Mouse (Mus musculus) brain, embryonic 14.5 days (tissue): ENCODE measurements around the gene Cd47. TPM values are rescaled to one million over a fixed set of nuclear protein-coding genes. Genes with fewer than 3 reads are reported as not detected.

Experiments used
- DNase-seq: peaks from one replicate; pipeline ENCODE4 v3.0.0-alpha.2; 2011; ENCODE audit warnings: low read depth
- CTCF ChIP-seq: fragments of 200-500 bp; IDR thresholded peaks from 2 replicates; pipeline ENCODE4 v1.5.1; 2012; ENCODE audit warnings: inconsistent platforms, mild to moderate bottlenecking, moderate library complexity, borderline replicate concordance; ENCODE audit not compliant: insufficient read depth, insufficient read length; ENCODE audit errors: extremely low read depth
- POLR2A ChIP-seq: fragments of 200-500 bp; IDR thresholded peaks from 2 replicates; pipeline ENCODE4 v1.6.1; 2012; ENCODE audit warnings: mild to moderate bottlenecking, inconsistent platforms, borderline replicate concordance; ENCODE audit not compliant: poor library complexity, insufficient read depth, insufficient read length, severe bottlenecking; ENCODE audit errors: extremely low read depth
- polyA plus RNA-seq: library from polyadenylated mRNA; depleted of rRNA; stranded (reverse); fragments of >200 nt; gene quantifications from 2 replicates; pipeline ENCODE4 v1.2.3, GENCODE M21; 2012

Gene Cd47
- polyA plus RNA-seq, 1 experiment: 58.5 TPM

GRCm38 (mm10) chr16:49839681-49840535 is 39.6 kb downstream of the Cd47 start:
- TF ChIP-seq POLR2A: no peak
- TF ChIP-seq CTCF: no peak
- peak; percentile 67 for DNase-seq

GRCm38 (mm10) chr16:49843723-49844122 is 43.4 kb downstream of the Cd47 start:
- no peak for TF ChIP-seq CTCF
- no peak for TF ChIP-seq POLR2A
- no peak for DNase-seq

GRCm38 (mm10) chr16:49847224-49848003 is 47.1 kb downstream of the Cd47 start:
- no peak for TF ChIP-seq CTCF
- no peak for TF ChIP-seq POLR2A
- DNase-seq: no peak

GRCm38 (mm10) chr16:49848651-49849050 is 48.3 kb downstream of the Cd47 start:
- no peak for DNase-seq
- TF ChIP-seq CTCF: no peak
- TF ChIP-seq POLR2A: no peak

- DNase-seq: no peak
- TF ChIP-seq CTCF (no peak), POLR2A (no peak)
These were observed 52.6 kb downstream of the Cd47 start for GRCm38 (mm10) chr16:49852940-49853339.

GRCm38 (mm10) chr16:49853633-49854032 is 53.3 kb downstream of the Cd47 start:
- DNase-seq: no peak
- no peak for TF ChIP-seq POLR2A
- no peak for TF ChIP-seq CTCF

GRCm38 (mm10) chr16:49854194-49854593 is 53.9 kb downstream of the Cd47 start:
- TF ChIP-seq POLR2A (no peak), CTCF (no peak)
- DNase-seq: no peak

- TF ChIP-seq POLR2A: peak; percentile 87; the same call in 1 of the 2 replicates
- no peak for TF ChIP-seq CTCF
- DNase-seq: peak; percentile 94
These were observed 54.9 kb downstream of the Cd47 start for GRCm38 (mm10) chr16:49854931-49855835.

GRCm38 (mm10) chr16:49855836-49856503 is 55.6 kb downstream of the Cd47 start:
- peak; percentile 85 for DNase-seq
- TF ChIP-seq CTCF (no peak), POLR2A (no peak)

GRCm38 (mm10) chr16:49856661-49857060 is 56.3 kb downstream of the Cd47 start:
- DNase-seq: peak; percentile 37
- TF ChIP-seq CTCF (no peak), POLR2A (no peak)
